Mouse (Mus musculus): ENCODE results near the gene Cdc34. TPM values are rescaled to one million over a fixed set of nuclear protein-coding genes. Genes with fewer than 3 reads are reported as not detected.

Gene Cdc34
- total and polyA plus RNA-seq, 2 experiments from 2014 or later: 61.9 to 67.9 TPM

DNA sequence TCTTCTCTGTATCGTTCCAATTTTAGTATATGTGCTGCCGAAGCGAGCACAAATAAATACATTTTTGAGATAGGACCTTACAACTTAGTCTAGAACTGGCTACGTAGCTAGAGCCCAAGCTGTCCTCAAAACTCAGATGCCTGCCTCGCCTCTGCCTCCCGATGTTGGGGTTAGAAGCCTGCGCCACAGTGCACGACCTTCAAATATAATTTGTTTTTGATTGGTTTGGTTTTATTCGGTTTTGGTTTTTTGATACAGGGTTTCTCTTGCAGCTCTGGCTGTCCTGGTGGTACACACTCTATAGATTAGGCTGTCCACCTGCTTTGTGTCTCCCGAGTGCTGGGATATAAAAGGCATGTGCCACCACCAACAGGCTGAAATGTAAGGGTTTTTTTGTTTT lies 21.5 kb downstream of the Cdc34 start:
- Histone ChIP-seq H3K27ac (ENCODE audit: low read depth, low read length) (peak overlapping the region; percentile 60; the same call in 1 of the 2 replicates), H3K9me3 (ENCODE audit: low read length) (no peaks in the 10 kb centered on the region), H3K4me2 (ENCODE audit: low read depth) (peak overlapping the region; percentile 77), H3K4me1 (ENCODE audit: insufficient read depth) (peaks cover 14% of the 10 kb centered on the region; the same call in 1 of the 2 replicates), H3K27me3 (ENCODE audit: insufficient read depth, low read length) (no peaks in the 10 kb centered on the region), H3K9ac (peak overlapping the region; percentile 41; the same call in 1 of the 2 replicates), H3K4me3 (ENCODE audit: low read depth, low read length) (peak overlapping the region; percentile 85), H3K36me3 (ENCODE audit: insufficient read depth) (no peaks in the 10 kb centered on the region)
- TF ChIP-seq CTCF (IDR thresholded peaks at IDR 0.05; ENCODE audit: low read depth): no peak; the same call in 1 of the 2 replicates
- DNase-seq (no peak), ATAC-seq (no peak)
- 75% methylated on average over 10 of the region's 10 CpGs for WGBS

DNA sequence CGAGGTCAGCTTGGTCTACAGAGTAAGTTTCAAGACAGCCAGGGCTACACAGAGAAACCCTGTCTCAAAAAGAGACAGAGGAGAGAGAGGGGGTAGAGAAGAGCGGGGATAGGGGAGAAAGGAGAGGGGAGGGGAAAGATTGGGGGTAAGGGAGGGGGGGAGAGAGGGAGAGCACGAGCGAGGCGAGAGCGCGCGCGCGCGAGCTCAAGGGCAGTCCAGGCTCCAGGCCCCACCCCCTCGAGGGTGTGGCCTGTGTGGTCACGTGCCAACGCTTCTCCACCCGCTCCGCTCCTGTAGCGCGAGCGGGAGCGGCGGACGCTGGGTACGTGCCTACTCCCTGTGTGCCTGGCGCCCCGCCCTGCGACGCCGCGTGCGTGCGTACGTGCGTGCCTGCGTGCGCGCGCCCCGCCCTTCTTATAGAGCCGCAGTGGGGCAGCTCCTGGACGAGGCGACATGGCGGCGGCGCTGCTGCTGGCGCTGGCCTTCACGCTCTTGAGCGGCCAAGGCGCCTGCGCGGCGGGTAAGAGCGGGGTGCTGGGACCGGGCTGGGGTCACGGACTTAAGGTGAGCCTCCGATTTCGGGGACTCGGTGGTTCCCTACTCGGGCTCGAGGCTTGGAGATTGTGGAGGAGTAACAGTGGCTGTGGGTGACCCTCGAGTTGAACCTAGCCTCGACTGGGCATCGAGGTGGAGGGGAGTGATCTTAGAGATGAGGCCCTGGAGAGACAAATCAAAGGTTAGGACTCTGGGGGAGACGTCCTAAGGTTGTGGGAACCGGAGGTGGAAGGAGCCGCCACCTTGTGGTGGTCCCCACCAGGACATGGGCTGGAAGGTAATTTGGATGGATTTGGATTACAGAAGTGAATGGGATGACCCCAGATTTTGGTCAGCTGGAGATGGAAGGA lies 22.3 kb downstream of the Cdc34 start, which contains the start of gene Bsg:
Gene Bsg, plus strand, starts transcription at position 427 of the 905 bp plus-strand sequence.
- Histone ChIP-seq H3K27ac (ENCODE audit: low read depth, low read length) (peak within 1 kb of the TSS; percentile 70), H3K9me3 (ENCODE audit: low read length) (no peaks in the 10 kb centered on the region), H3K4me1 (ENCODE audit: insufficient read depth) (peaks cover 14% of the 10 kb centered on the region; the same call in 1 of the 2 replicates), H3K27me3 (ENCODE audit: insufficient read depth, low read length) (no peaks in the 10 kb centered on the region), H3K36me3 (ENCODE audit: insufficient read depth) (peaks cover 6% of the 10 kb centered on the region; the same call in 1 of the 2 replicates), H3K4me3 (ENCODE audit: low read depth, low read length) (peak within 1 kb of the TSS; percentile 85), H3K9ac (peak within 1 kb of the TSS; percentile 92), H3K4me2 (ENCODE audit: low read depth) (peak within 1 kb of the TSS; percentile 77)
- TF ChIP-seq CTCF (IDR thresholded peaks at IDR 0.05; ENCODE audit: low read depth): peak; percentile 64
- DNase-seq (peak; percentile 100), ATAC-seq (peak; percentile 96)
- 7% methylated on average over 65 of the region's 65 CpGs for WGBS

DNA sequence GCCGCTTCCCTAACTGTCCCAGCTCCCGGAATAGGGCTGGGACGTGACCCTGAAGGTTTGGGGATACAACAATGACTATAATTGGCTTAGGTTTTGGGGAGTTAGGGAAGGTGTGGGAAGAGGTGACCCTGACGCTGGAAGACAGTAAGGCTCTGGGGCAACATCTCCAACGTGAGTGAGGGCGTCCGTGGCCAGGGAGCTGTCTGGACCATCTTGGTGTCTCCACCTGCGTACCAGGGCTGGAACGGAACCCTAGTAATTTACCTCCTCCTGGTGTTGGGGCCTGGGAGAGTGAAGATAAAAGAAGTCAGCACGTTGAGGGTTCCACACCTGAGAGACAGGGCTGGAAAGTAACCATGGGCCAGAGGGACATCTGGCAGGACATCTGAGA lies 23.0 kb downstream of the Cdc34 start:
- H3K4me3 ChIP-seq (ENCODE audit: low read depth, low read length): peak overlapping the region; percentile 85
- H3K9ac ChIP-seq: peak overlapping the region; percentile 92
- peaks cover 13% of the 10 kb centered on the region for H3K36me3 ChIP-seq (ENCODE audit: insufficient read depth)
- TF ChIP-seq CTCF (IDR thresholded peaks at IDR 0.05; ENCODE audit: low read depth): no peak
- no peak for ATAC-seq
- no peaks in the 10 kb centered on the region for H3K9me3 ChIP-seq (ENCODE audit: low read length)
- H3K4me1 ChIP-seq (ENCODE audit: insufficient read depth): peaks cover 14% of the 10 kb centered on the region; the same call in 1 of the 2 replicates
- 11% methylated on average over 10 of the region's 10 CpGs for WGBS
- H3K27me3 ChIP-seq (ENCODE audit: insufficient read depth, low read length): no peaks in the 10 kb centered on the region
- no peak for DNase-seq
- H3K4me2 ChIP-seq (ENCODE audit: low read depth): peak overlapping the region; percentile 77
- no peak overlapping the region for H3K27ac ChIP-seq (ENCODE audit: low read depth, low read length)

DNA sequence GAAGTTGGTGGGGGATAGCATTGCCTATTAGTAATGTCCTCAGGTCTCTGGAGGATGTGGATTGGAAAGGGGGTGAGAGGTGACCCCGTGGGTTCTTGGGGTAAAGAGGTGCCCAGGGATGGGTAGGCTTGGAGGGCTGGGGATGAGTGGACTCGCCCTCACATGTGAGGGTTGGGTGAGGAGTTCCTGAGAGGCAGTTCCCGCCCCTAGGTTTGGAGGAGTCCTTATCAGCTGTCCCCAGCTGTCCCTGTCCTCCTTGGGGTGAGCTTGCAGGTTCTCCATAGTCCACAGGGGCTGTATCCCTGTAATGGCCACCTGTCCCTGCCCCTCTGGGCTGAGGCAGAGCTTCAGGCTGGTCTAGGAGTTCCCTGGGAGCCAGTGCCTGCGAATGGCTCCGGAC lies 24.0 kb downstream of the Cdc34 start:
- Histone ChIP-seq H3K9ac (peak overlapping the region; percentile 18; the same call in 1 of the 2 replicates), H3K4me2 (ENCODE audit: low read depth) (peak overlapping the region; percentile 77), H3K4me3 (ENCODE audit: low read depth, low read length) (peak overlapping the region; percentile 7; the same call in 1 of the 2 replicates), H3K9me3 (ENCODE audit: low read length) (no peaks in the 10 kb centered on the region), H3K27ac (ENCODE audit: low read depth, low read length) (no peak overlapping the region), H3K4me1 (ENCODE audit: insufficient read depth) (peaks cover 14% of the 10 kb centered on the region; the same call in 1 of the 2 replicates), H3K27me3 (ENCODE audit: insufficient read depth, low read length) (no peaks in the 10 kb centered on the region), H3K36me3 (ENCODE audit: insufficient read depth) (peaks cover 22% of the 10 kb centered on the region)
- DNase-seq (no peak), ATAC-seq (no peak)
- WGBS: 93% methylated on average over 5 of the region's 5 CpGs
- TF ChIP-seq CTCF (IDR thresholded peaks at IDR 0.05; ENCODE audit: low read depth): no peak

DNA sequence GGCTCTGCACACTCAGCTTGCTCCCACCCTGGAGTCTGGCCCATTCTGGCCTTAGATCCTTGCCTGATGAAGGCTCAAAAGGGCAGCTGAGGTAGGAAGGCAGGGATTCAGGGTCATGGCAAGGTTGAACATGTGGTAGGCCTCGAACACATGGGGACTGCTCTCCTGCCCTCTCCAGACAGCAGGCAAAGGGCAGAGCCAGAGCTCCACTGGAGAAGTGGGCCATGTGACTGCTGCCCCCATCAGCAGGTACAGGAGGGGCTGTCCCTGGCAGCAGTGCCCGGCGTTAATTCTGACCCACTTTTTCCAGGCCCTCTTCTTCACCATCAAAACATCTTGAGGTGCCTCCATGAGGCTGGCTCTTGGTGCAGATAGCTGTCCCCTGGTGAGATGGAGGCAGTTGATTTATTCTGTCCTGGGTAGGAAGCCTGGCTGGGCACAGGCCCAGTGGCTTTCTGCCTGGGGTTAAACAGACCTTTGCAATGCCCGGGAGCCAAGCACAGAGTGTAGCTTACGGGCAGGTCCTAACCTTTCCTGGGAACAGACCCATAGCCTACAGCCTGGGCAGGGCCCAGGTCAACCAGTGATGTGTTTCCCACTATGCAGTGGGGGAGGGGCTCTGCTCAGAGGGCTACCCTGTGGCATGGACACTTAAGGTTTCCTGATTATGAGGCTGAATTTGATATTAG lies 24.6 kb downstream of the Cdc34 start:
- 0 out of 2 replicates have a peak overlapping the region, but pooled peaks have one; percentile 7 for H3K4me3 ChIP-seq (ENCODE audit: low read depth, low read length)
- peak overlapping the region; percentile 77 for H3K4me2 ChIP-seq (ENCODE audit: low read depth)
- WGBS: 78% methylated on average over 5 of the region's 5 CpGs
- H3K9ac ChIP-seq: peak overlapping the region; percentile 18; the same call in 1 of the 2 replicates
- no peaks in the 10 kb centered on the region for H3K9me3 ChIP-seq (ENCODE audit: low read length)
- peaks cover 28% of the 10 kb centered on the region for H3K36me3 ChIP-seq (ENCODE audit: insufficient read depth)
- DNase-seq (no peak), ATAC-seq (no peak)
- H3K27ac ChIP-seq (ENCODE audit: low read depth, low read length): no peak overlapping the region
- no peaks in the 10 kb centered on the region for H3K27me3 ChIP-seq (ENCODE audit: insufficient read depth, low read length)
- no peak for TF ChIP-seq CTCF (IDR thresholded peaks at IDR 0.05; ENCODE audit: low read depth)
- peaks cover 14% of the 10 kb centered on the region; the same call in 1 of the 2 replicates for H3K4me1 ChIP-seq (ENCODE audit: insufficient read depth)

DNA sequence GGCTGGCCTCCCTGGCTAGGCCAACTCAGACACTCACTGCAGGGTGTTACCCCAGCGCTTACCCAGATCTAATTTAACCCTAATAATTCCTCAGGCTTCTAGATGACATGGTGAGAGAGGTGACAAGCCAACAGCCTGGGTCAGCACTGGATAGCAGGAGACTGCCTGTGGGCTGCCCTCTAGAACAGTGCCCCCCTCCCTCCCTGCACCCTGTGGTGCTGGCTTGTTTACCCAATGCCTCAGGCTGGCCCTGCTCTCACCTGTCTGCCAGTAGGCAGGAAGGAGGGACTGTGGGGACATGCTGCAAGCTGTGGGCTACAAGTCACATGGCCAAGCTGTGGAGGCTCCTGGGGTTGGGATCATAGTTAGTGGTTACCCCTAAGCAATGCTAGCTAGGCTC lies 25.2 kb downstream of the Cdc34 start:
- Histone ChIP-seq H3K4me2 (ENCODE audit: low read depth) (peak overlapping the region; percentile 77; the same call in 1 of the 2 replicates), H3K4me1 (ENCODE audit: insufficient read depth) (peaks cover 14% of the 10 kb centered on the region; the same call in 1 of the 2 replicates), H3K4me3 (ENCODE audit: low read depth, low read length) (no peak overlapping the region), H3K9me3 (ENCODE audit: low read length) (no peaks in the 10 kb centered on the region), H3K36me3 (ENCODE audit: insufficient read depth) (peaks cover 33% of the 10 kb centered on the region), H3K27ac (ENCODE audit: low read depth, low read length) (no peak overlapping the region), H3K27me3 (ENCODE audit: insufficient read depth, low read length) (no peaks in the 10 kb centered on the region), H3K9ac (no peak overlapping the region)
- no peak for ATAC-seq
- no peak for TF ChIP-seq CTCF (IDR thresholded peaks at IDR 0.05; ENCODE audit: low read depth)
- no peak for DNase-seq
- WGBS: 79% methylated on average over 1 of the region's 1 CpGs
